Mouse (Mus musculus) erythroblast, embryonic 14.5 days (primary cell): ENCODE results near the gene Pla1a.

ENCODE experiments used
- GATA1 ChIP-seq: IDR thresholded peaks from 2 replicates; pipeline ENCODE4 v1.6.1; 2012; ENCODE audit warnings: low read length, inconsistent platforms, mixed read lengths
- TAL1 ChIP-seq: IDR thresholded peaks from 3 replicates; pipeline ENCODE4 v1.6.1; 2012; ENCODE audit warnings: low read length, inconsistent platforms, mixed read lengths

DNA sequence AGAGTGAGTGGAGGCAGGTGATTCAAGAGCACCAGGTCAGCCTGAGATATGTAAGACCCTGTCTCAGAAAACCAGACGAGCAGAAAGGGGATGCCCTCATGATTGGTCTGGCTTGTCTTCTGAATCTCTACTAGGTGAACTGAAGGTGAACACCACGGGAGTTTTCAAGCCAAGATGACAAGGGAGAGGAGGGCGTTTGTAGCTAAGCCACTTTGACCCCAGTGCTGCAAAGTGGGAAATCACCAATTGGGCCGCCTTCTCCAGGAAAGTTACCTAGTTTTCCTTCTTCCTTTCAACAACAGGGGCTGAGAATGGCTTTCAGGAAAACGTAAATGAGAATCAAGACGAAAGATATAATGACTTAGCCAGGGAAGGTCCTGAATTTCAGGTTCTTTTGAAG is 44.2 kb downstream of the Pla1a start:
- TF ChIP-seq GATA1, result no peak
- no peak for TF ChIP-seq TAL1
